Mouse (Mus musculus) stomach, postnatal 0 days (tissue): ENCODE data around the gene Pick1.
"Not testable (repeated sequence)": the region's sequence is repeated elsewhere in the genome, so short reads cannot be mapped to it uniquely, and the experiment has no call there.

Experiments
- CTCF ChIP-seq: IDR thresholded peaks from 2 replicates; pipeline ENCODE4 v1.5.1; 2016; ENCODE audit warnings: antibody characterized with exemption, low read depth, mild to moderate bottlenecking, moderate library complexity
- EP300 ChIP-seq: optimal IDR thresholded peaks from 2 replicates; pipeline ENCODE3; 2016; ENCODE audit warnings: antibody characterized with exemption

DNA sequence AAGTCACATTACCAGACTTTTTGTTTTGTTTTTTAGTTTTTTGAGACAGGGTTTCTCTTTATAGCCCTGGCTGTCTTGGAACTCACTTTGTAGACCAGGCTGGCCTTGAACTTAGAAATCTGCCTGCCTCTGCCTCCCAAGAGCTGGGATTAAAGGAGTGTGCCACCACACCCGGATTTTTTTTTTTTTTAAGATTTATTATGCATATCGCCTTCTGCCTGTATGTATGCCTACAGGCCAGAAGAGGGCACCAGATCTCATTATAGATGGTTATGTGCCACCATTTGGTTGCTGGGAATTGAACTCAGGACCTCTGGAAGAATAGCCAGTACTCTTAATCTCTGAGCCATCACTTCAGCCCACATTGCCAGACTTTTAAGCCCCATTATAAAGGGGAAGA is 3.2 kb upstream of the Pick1 start:
- peak; percentile 28; the same call in 1 of the 2 replicates for TF ChIP-seq CTCF
- not testable (repeated sequence) for TF ChIP-seq EP300
